In the genomic region with DNA sequence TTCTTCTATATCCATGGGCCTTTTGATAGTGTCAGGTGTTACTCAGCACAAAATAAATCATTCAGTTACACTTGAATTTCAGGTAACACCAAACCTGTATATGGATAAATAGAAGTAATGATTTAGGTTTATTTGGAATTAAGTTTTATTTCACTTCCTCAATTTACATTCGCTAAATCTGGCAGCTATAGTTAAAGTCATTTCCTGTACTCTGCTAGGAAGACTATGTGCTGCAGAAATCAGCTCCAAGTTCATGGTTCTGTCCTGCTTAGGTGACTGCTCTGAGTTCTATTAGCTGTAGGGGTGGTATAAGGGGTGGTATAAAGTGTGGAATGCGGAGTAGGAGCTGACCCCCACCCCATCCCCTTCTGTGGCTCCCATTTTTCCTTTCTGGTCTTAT, we compare ENCODE assay signal across 22 mouse cellular contexts.
"Had no signal": no experiment of that assay in that cellular context is flagged by ENCODE, and none has a peak within 500 bp of the region (broad histone marks: within the 10 kb centered on the region; RNA-seq: fewer than 3 reads in every experiment).

No protein-coding gene starts in this region.

- H3K36me3 ChIP-seq: liver, embryonic 15.5 days; lung, embryonic 15.5 days; midbrain, embryonic 10.5 days; midbrain, embryonic 12.5 days; neural tube, embryonic 13.5 days; neural tube, embryonic 15.5 days; stomach, embryonic 15.5 days had no signal

- H3K27me3 ChIP-seq: liver, embryonic 15.5 days; lung, embryonic 15.5 days; midbrain, embryonic 12.5 days; neural tube, embryonic 13.5 days; neural tube, embryonic 15.5 days; stomach, embryonic 15.5 days had no signal

- ATAC-seq: liver, postnatal 0 days; lung, postnatal 0 days; midbrain, embryonic 16.5 days had no signal

- DNase-seq: liver, postnatal 0 days; lung, adult 2 months; lung, postnatal 14 days; lung, postnatal 36 days; midbrain, embryonic 14.5 days; retina, postnatal 1 day; right cerebral cortex, adult 18-20 months; right cerebral cortex, postnatal 25 days; right cerebral cortex, postnatal 4 days; spleen, adult 18-20 months; thymus, adult 18-20 months; thymus, postnatal 25 days; thymus, postnatal 4 days had no signal
